Mouse (Mus musculus) heart, embryonic 11.5 days (tissue): Measurements from ENCODE around the gene Pmp22. TPM values are rescaled to one million over a fixed set of nuclear protein-coding genes. Genes with fewer than 3 reads are reported as not detected.

Experiments used
- ATAC-seq: fragments of 200-750 bp; cut with Nextera tagmentation; replicated peaks from 2 replicates; pipeline ENCODE4 v1.8.0; 2017; ENCODE audit warnings: moderate library complexity; ENCODE audit not compliant: insufficient number of reproducible peaks, low FRiP score, low TSS enrichment
- H3K27ac ChIP-seq: fragments of 300-500 bp; sonication (generic); 2 replicates; pipeline ENCODE4 v1.5.1; 2014; ENCODE audit warnings: mild to moderate bottlenecking, low read depth, low read length
- H3K27me3 ChIP-seq: fragments of 300-500 bp; sonication (generic); 2 replicates; pipeline ENCODE4 v1.6.1; 2014; ENCODE audit warnings: mild to moderate bottlenecking, low read length, mixed read lengths; ENCODE audit not compliant: control insufficient read depth, insufficient read depth
- H3K36me3 ChIP-seq: fragments of 300-500 bp; sonication (generic); 2 replicates; pipeline ENCODE4 v1.6.1; 2014; ENCODE audit warnings: mild to moderate bottlenecking, low read length, moderate library complexity, mixed read lengths; ENCODE audit not compliant: control insufficient read depth, insufficient read depth
- H3K4me1 ChIP-seq: fragments of 300-500 bp; sonication (generic); 2 replicates; pipeline ENCODE4 v1.6.1; 2014; ENCODE audit warnings: low read length; ENCODE audit not compliant: control insufficient read depth, insufficient read depth
- H3K4me2 ChIP-seq: fragments of 300-500 bp; sonication (generic); 2 replicates; pipeline ENCODE4 v1.6.1; 2014; ENCODE audit warnings: mild to moderate bottlenecking, moderate library complexity
- H3K4me3 ChIP-seq: fragments of 300-500 bp; sonication (generic); 2 replicates; pipeline ENCODE4 v1.5.1; 2014; ENCODE audit warnings: low read depth, low read length
- H3K9ac ChIP-seq: fragments of 300-500 bp; sonication (generic); 2 replicates; pipeline ENCODE4 v1.6.1; 2014; ENCODE audit warnings: mild to moderate bottlenecking, low read depth, low read length, moderate library complexity
- H3K9me3 ChIP-seq: fragments of 300-500 bp; sonication (generic); replicated peaks from 2 replicates; pipeline ENCODE4 v1.6.1; 2016; ENCODE audit warnings: low read length; ENCODE audit not compliant: control insufficient read depth
- WGBS: fragments of 180-500 bp; shearing (Covaris S2); extraction: QIAGEN DNeasy Blood & Tissue Kit; methylation state at CpG from one replicate; pipeline ENCODE4 v1.1.7; 2014; ENCODE audit not compliant: insufficient replicate concordance; 5-methylcytosine and 5-hydroxymethylcytosine counted together
- polyA plus RNA-seq: library from polyadenylated mRNA; unstranded; fragments of >200 nt; fragmentation: Nextera tagmentation; extraction: Ambion mirVana; gene quantifications from 2 replicates; pipeline ENCODE4 v1.2.1, GENCODE M21; 2014

The Pmp22 gene
- polyA plus RNA-seq, 1 experiment from 2014 or later, result 77.9 TPM

- Histone ChIP-seq H3K4me1 (peaks cover 12% of the 10 kb centered on the region), H3K9ac (no peak overlapping the region), H3K4me3 (no peak overlapping the region), H3K27ac (no peak overlapping the region), H3K9me3 (no peaks in the 10 kb centered on the region), H3K27me3 (peaks cover 2% of the 10 kb centered on the region; the same call in 1 of the 2 replicates), H3K4me2 (no peak overlapping the region), H3K36me3 (no peaks in the 10 kb centered on the region)
- WGBS, result 71% methylated on average over 4 of the region's 4 CpGs
- no peak for ATAC-seq
Measured at GRCm38 (mm10) chr11:63136836-63137416, 8.1 kb downstream of the Pmp22 start.

GRCm38 (mm10) chr11:63138739-63139138 is 10.0 kb downstream of the Pmp22 start:
- no peaks in the 10 kb centered on the region for H3K9me3 ChIP-seq
- WGBS, result 45% methylated on average over 3 of the region's 3 CpGs
- H3K9ac ChIP-seq, result no peak overlapping the region
- 0 out of 2 replicates have a peak, but pooled peaks cover 2% of the 10 kb centered on the region for H3K27me3 ChIP-seq
- no peak overlapping the region for H3K27ac ChIP-seq
- peaks cover 8% of the 10 kb centered on the region; the same call in 1 of the 2 replicates for H3K4me1 ChIP-seq
- H3K4me3 ChIP-seq, result no peak overlapping the region
- ATAC-seq, result no peak
- no peaks in the 10 kb centered on the region; the same call in 1 of the 2 replicates for H3K36me3 ChIP-seq
- H3K4me2 ChIP-seq, result no peak overlapping the region

GRCm38 (mm10) chr11:63142311-63142710 is 13.5 kb downstream of the Pmp22 start:
- no peak for ATAC-seq
- Histone ChIP-seq H3K4me1 (peaks cover 7% of the 10 kb centered on the region; the same call in 1 of the 2 replicates), H3K27me3 (no peaks in the 10 kb centered on the region), H3K4me2 (no peak overlapping the region), H3K9me3 (no peaks in the 10 kb centered on the region), H3K36me3 (no peaks in the 10 kb centered on the region; the same call in 1 of the 2 replicates), H3K4me3 (no peak overlapping the region), H3K9ac (no peak overlapping the region), H3K27ac (no peak overlapping the region)
- 88% methylated on average over 5 of the region's 5 CpGs for WGBS

GRCm38 (mm10) chr11:63142816-63143215 is 14.0 kb downstream of the Pmp22 start:
- H3K36me3 ChIP-seq, result no peaks in the 10 kb centered on the region; the same call in 1 of the 2 replicates
- WGBS, result 78% methylated on average over 4 of the region's 4 CpGs
- ATAC-seq, result no peak

GRCm38 (mm10) chr11:63143486-63143885 is 14.7 kb downstream of the Pmp22 start:
- H3K4me1 ChIP-seq, result peaks cover 7% of the 10 kb centered on the region; the same call in 1 of the 2 replicates
- H3K4me2 ChIP-seq, result no peak overlapping the region
- no peaks in the 10 kb centered on the region for H3K9me3 ChIP-seq
- H3K27ac ChIP-seq, result no peak overlapping the region
- H3K36me3 ChIP-seq, result no peaks in the 10 kb centered on the region; the same call in 1 of the 2 replicates
- no peak for ATAC-seq
- 59% methylated on average over 8 of the region's 8 CpGs for WGBS
- no peak overlapping the region for H3K9ac ChIP-seq
- no peaks in the 10 kb centered on the region for H3K27me3 ChIP-seq
- H3K4me3 ChIP-seq, result no peak overlapping the region

More at GRCm38 (mm10) chr11:63142816-63143215, 14.0 kb downstream of the Pmp22 start:
- H3K4me3 ChIP-seq, result no peak overlapping the region
- peaks cover 7% of the 10 kb centered on the region; the same call in 1 of the 2 replicates for H3K4me1 ChIP-seq
- H3K4me2 ChIP-seq, result no peak overlapping the region
- H3K9ac ChIP-seq, result no peak overlapping the region
- no peaks in the 10 kb centered on the region for H3K9me3 ChIP-seq
- H3K27me3 ChIP-seq, result no peaks in the 10 kb centered on the region
- no peak overlapping the region for H3K27ac ChIP-seq

GRCm38 (mm10) chr11:63146601-63147000 is 17.8 kb downstream of the Pmp22 start:
- H3K9ac ChIP-seq, result no peak overlapping the region

GRCm38 (mm10) chr11:63148276-63148675 is 19.5 kb downstream of the Pmp22 start:
- Histone ChIP-seq H3K4me3 (no peak overlapping the region), H3K36me3 (peaks cover 4% of the 10 kb centered on the region; the same call in 1 of the 2 replicates)

More at GRCm38 (mm10) chr11:63146601-63147000, 17.8 kb downstream of the Pmp22 start:
- no peak overlapping the region for H3K4me2 ChIP-seq
- no peaks in the 10 kb centered on the region for H3K27me3 ChIP-seq
- no peaks in the 10 kb centered on the region for H3K9me3 ChIP-seq
- no peak overlapping the region for H3K27ac ChIP-seq
- peaks cover 8% of the 10 kb centered on the region for H3K4me1 ChIP-seq
- 30% methylated on average over 7 of the region's 7 CpGs for WGBS
- H3K36me3 ChIP-seq, result no peaks in the 10 kb centered on the region; the same call in 1 of the 2 replicates
- H3K4me3 ChIP-seq, result no peak overlapping the region
- no peak for ATAC-seq

GRCm38 (mm10) chr11:63151857-63152256 is 23.1 kb downstream of the Pmp22 start:
- Histone ChIP-seq H3K27ac (no peak overlapping the region), H3K36me3 (peaks cover 5% of the 10 kb centered on the region), H3K9me3 (no peaks in the 10 kb centered on the region), H3K9ac (no peak overlapping the region), H3K27me3 (no peaks in the 10 kb centered on the region), H3K4me3 (no peak overlapping the region), H3K4me1 (peaks cover 4% of the 10 kb centered on the region; the same call in 1 of the 2 replicates), H3K4me2 (no peak overlapping the region)
- 53% methylated on average over 5 of the region's 5 CpGs for WGBS
- no peak for ATAC-seq

More at GRCm38 (mm10) chr11:63148276-63148675, 19.5 kb downstream of the Pmp22 start:
- ATAC-seq, result no peak
- H3K9ac ChIP-seq, result no peak overlapping the region
- H3K27me3 ChIP-seq, result no peaks in the 10 kb centered on the region
- no peaks in the 10 kb centered on the region for H3K9me3 ChIP-seq
- H3K27ac ChIP-seq, result no peak overlapping the region
- H3K4me1 ChIP-seq, result peaks cover 11% of the 10 kb centered on the region
- H3K4me2 ChIP-seq, result no peak overlapping the region
- 76% methylated on average over 3 of the region's 3 CpGs for WGBS

GRCm38 (mm10) chr11:63157117-63157516 is 28.3 kb downstream of the Pmp22 start:
- H3K4me1 ChIP-seq, result no peaks in the 10 kb centered on the region
- H3K27ac ChIP-seq, result no peak overlapping the region
- no peak overlapping the region for H3K4me3 ChIP-seq
- 76% methylated on average over 4 of the region's 4 CpGs for WGBS
- H3K9me3 ChIP-seq, result no peaks in the 10 kb centered on the region
- H3K36me3 ChIP-seq, result peaks cover 5% of the 10 kb centered on the region
- H3K9ac ChIP-seq, result no peak overlapping the region
- H3K27me3 ChIP-seq, result no peaks in the 10 kb centered on the region
- no peak for ATAC-seq
- no peak overlapping the region for H3K4me2 ChIP-seq
